Mouse (Mus musculus) kidney, embryonic 14.5 days (tissue): Measurements from ENCODE around the gene Tnfsf12. TPM values are rescaled to one million over a fixed set of nuclear protein-coding genes. Genes with fewer than 3 reads are reported as not detected.

Experiments used
- ATAC-seq: fragments of 200-750 bp; cut with Nextera tagmentation; 2 replicates; pipeline ENCODE4 v1.8.0; 2017; ENCODE audit warnings: moderate number of reproducible peaks, mild to moderate bottlenecking, moderate TSS enrichment, moderate library complexity; ENCODE audit not compliant: low FRiP score, low TSS enrichment
- H3K27ac ChIP-seq: fragments of 300-500 bp; sonication (generic); 2 replicates; pipeline ENCODE4 v1.5.1; 2014; ENCODE audit warnings: low read depth, mild to moderate bottlenecking, low read length, moderate library complexity, mixed read lengths
- H3K27me3 ChIP-seq: fragments of 300-500 bp; sonication (generic); 2 replicates; pipeline ENCODE4 v1.6.1; 2014; ENCODE audit warnings: mild to moderate bottlenecking, low read length; ENCODE audit not compliant: control insufficient read depth, insufficient read depth
- H3K36me3 ChIP-seq: fragments of 300-500 bp; sonication (generic); 2 replicates; pipeline ENCODE4 v1.6.1; 2014; ENCODE audit warnings: low read length, mixed read lengths; ENCODE audit not compliant: control insufficient read depth, insufficient read depth
- H3K4me1 ChIP-seq: fragments of 300-500 bp; sonication (generic); 2 replicates; pipeline ENCODE4 v1.6.1; 2014; ENCODE audit warnings: low read length, mixed read lengths; ENCODE audit not compliant: control insufficient read depth, insufficient read depth
- H3K4me2 ChIP-seq: fragments of 300-500 bp; sonication (generic); replicated peaks from 2 replicates; pipeline ENCODE4 v1.6.1; 2014; ENCODE audit warnings: low read depth, mild to moderate bottlenecking, low read length
- H3K4me3 ChIP-seq: fragments of 300-500 bp; sonication (generic); 2 replicates; pipeline ENCODE4 v1.5.1; 2014; ENCODE audit warnings: mild to moderate bottlenecking, low read length
- H3K9ac ChIP-seq: fragments of 300-500 bp; sonication (generic); 2 replicates; pipeline ENCODE4 v1.6.1; 2014; ENCODE audit warnings: low read depth, mild to moderate bottlenecking, low read length, moderate library complexity
- H3K9me3 ChIP-seq: fragments of 300-500 bp; sonication (generic); 2 replicates; pipeline ENCODE4 v1.6.1; 2016; ENCODE audit warnings: low read length; ENCODE audit not compliant: control insufficient read depth
- WGBS: fragments of 180-500 bp; shearing (Covaris S2); extraction: QIAGEN DNeasy Blood & Tissue Kit; methylation state at CpG from one replicate; pipeline ENCODE4 v1.1.7; 2014; 5-methylcytosine and 5-hydroxymethylcytosine counted together
- polyA plus RNA-seq: library from polyadenylated mRNA; unstranded; fragments of >200 nt; fragmentation: Nextera tagmentation; extraction: Ambion mirVana; gene quantifications from 2 replicates; pipeline ENCODE4 v1.2.1, GENCODE M21; 2014

The Tnfsf12 gene
- polyA plus RNA-seq, 1 experiment from 2014 or later = 8.6 TPM

DNA sequence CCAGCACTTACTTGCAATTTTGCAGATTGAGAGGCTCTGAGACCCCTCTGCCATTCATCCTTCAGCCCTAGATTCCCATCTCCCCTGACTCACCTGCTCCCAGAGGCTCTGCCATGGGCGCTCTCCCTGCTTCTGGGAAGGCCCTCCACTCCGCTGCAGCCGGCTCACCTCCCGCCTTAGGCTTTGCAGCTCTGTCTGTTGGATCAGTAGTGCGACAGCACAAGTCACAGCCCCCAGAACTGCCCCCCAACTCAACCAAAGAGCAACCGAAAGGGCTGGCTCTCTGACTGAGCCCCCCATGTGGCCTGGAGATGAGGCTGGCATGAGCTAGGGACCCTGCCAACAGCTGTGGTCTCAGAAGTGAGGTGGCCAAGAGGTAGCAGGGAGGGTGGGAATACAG lies 10.7 kb downstream of the Tnfsf12 start:
- Histone ChIP-seq H3K4me1 (peaks cover 28% of the 10 kb centered on the region; the same call in 1 of the 2 replicates), H3K4me2 (no peak overlapping the region), H3K27ac (no peak overlapping the region), H3K36me3 (peaks cover 5% of the 10 kb centered on the region; the same call in 1 of the 2 replicates), H3K9ac (no peak overlapping the region), H3K4me3 (no peak overlapping the region), H3K9me3 (no peaks in the 10 kb centered on the region), H3K27me3 (no peaks in the 10 kb centered on the region)
- no peak for ATAC-seq
- 86% methylated on average over 6 of the region's 6 CpGs for WGBS

- Histone ChIP-seq H3K27me3 (no peaks in the 10 kb centered on the region), H3K4me2 (no peak overlapping the region), H3K4me1 (peaks cover 29% of the 10 kb centered on the region; the same call in 1 of the 2 replicates), H3K27ac (no peak overlapping the region), H3K36me3 (peaks cover 12% of the 10 kb centered on the region; the same call in 1 of the 2 replicates), H3K9me3 (no peaks in the 10 kb centered on the region), H3K9ac (no peak overlapping the region), H3K4me3 (no peak overlapping the region)
- 83% methylated on average over 12 of the region's 12 CpGs for WGBS
- no peak for ATAC-seq
Measured at GRCm38 (mm10) chr11:69684128-69684745, 11.4 kb downstream of the Tnfsf12 start.

GRCm38 (mm10) chr11:69683576-69683975 lies 12.1 kb downstream of the Tnfsf12 start:
- Histone ChIP-seq H3K4me2 (no peak overlapping the region), H3K9ac (peak overlapping the region; percentile 40; the same call in 1 of the 2 replicates), H3K27me3 (no peaks in the 10 kb centered on the region), H3K4me1 (peaks cover 29% of the 10 kb centered on the region; the same call in 1 of the 2 replicates), H3K4me3 (no peak overlapping the region), H3K9me3 (no peaks in the 10 kb centered on the region), H3K27ac (peak overlapping the region; percentile 17; the same call in 1 of the 2 replicates), H3K36me3 (peaks cover 17% of the 10 kb centered on the region; the same call in 1 of the 2 replicates)
- no peak for ATAC-seq
- 82% methylated on average over 7 of the region's 7 CpGs for WGBS

GRCm38 (mm10) chr11:69682840-69683533 lies 12.7 kb downstream of the Tnfsf12 start:
- Histone ChIP-seq H3K27me3 (no peaks in the 10 kb centered on the region), H3K9me3 (no peaks in the 10 kb centered on the region), H3K4me2 (peak overlapping the region; percentile 72), H3K27ac (peak overlapping the region; percentile 17; the same call in 1 of the 2 replicates), H3K4me1 (peaks cover 29% of the 10 kb centered on the region; the same call in 1 of the 2 replicates), H3K36me3 (peaks cover 23% of the 10 kb centered on the region), H3K9ac (peak overlapping the region; percentile 40; the same call in 1 of the 2 replicates), H3K4me3 (peak overlapping the region; percentile 83)
- peak; percentile 29; the same call in 1 of the 2 replicates for ATAC-seq
- WGBS = 27% methylated on average over 12 of the region's 12 CpGs

DNA sequence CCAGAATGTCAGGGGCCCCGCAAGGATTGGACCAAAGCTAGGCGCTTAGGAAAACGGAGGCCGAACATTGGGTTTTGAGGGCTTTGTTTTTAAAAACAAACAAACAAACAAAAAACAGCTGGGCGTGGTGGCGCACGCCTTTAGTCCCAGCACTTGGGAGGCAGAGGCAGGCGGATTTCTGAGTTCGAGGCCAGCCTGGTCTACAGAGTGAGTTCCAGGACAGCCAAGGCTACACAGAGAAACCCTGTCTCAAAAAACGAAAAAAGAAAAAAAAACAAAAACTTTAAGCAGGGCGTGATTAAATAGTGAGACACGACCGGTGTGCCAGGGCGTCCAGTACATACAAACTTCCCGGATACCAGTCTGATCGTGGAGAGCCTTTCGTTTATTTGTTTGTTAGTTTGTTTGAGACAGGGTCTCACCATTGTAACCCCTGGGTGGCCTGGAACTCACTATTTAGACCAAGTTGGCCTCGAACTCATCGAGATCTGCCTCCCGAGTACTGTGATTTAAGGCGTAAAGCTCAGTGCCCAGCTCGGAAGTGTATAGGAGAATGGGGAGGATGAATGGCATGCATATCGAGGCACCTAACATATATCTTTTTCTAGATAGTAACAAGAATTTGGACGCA lies 13.3 kb downstream of the Tnfsf12 start:
- Histone ChIP-seq H3K27ac (peak overlapping the region; percentile 74; the same call in 1 of the 2 replicates), H3K4me1 (peaks cover 29% of the 10 kb centered on the region; the same call in 1 of the 2 replicates), H3K27me3 (no peaks in the 10 kb centered on the region), H3K4me3 (peak overlapping the region; percentile 83), H3K9ac (peak overlapping the region; percentile 84), H3K4me2 (peak overlapping the region; percentile 72), H3K36me3 (peaks cover 30% of the 10 kb centered on the region), H3K9me3 (no peaks in the 10 kb centered on the region)
- ATAC-seq = no peak
- 22% methylated on average over 24 of the region's 24 CpGs for WGBS

- no peaks in the 10 kb centered on the region for H3K27me3 ChIP-seq
- no peaks in the 10 kb centered on the region for H3K9me3 ChIP-seq
- WGBS = under 1% methylated on average over 79 of the region's 80 CpGs
- peak within 1 kb of the TSS; percentile 84 for H3K9ac ChIP-seq
- peak within 1 kb of the TSS; percentile 74; the same call in 1 of the 2 replicates for H3K27ac ChIP-seq
- ATAC-seq = peak; percentile 97
- peak within 1 kb of the TSS; percentile 83 for H3K4me3 ChIP-seq
- peak within 1 kb of the TSS; percentile 72 for H3K4me2 ChIP-seq
- H3K4me1 ChIP-seq = peaks cover 23% of the 10 kb centered on the region; the same call in 1 of the 2 replicates
- peaks cover 37% of the 10 kb centered on the region for H3K36me3 ChIP-seq
Measured at GRCm38 (mm10) chr11:69681314-69682208, 14.1 kb downstream of the Tnfsf12 start, which contains the start of gene Senp3. Gene Senp3 (minus strand): TSS chr11:69682084.

GRCm38 (mm10) chr11:69680136-69680855 lies 15.4 kb downstream of the Tnfsf12 start:
- Histone ChIP-seq H3K4me2 (peak overlapping the region; percentile 72), H3K9ac (peak overlapping the region; percentile 84), H3K27me3 (no peaks in the 10 kb centered on the region), H3K27ac (no peak overlapping the region), H3K4me3 (peak overlapping the region; percentile 83; the same call in 1 of the 2 replicates), H3K4me1 (peaks cover 13% of the 10 kb centered on the region; the same call in 1 of the 2 replicates), H3K36me3 (peaks cover 50% of the 10 kb centered on the region), H3K9me3 (no peaks in the 10 kb centered on the region)
- 94% methylated on average over 29 of the region's 30 CpGs for WGBS
- no peak for ATAC-seq
